11 mouse cellular contexts compared by ENCODE assay signal in genomic region chr5:120706976-120707375, GRCm38 (mm10). TPM values are rescaled to one million over a fixed set of nuclear protein-coding genes. Genes with fewer than 3 reads are reported as not detected.
DNase-seq lines count a peak whose midpoint lies in the region; ATAC-seq lines count a peak whose summit lies in the region.
"Had no signal": no experiment of that assay in that cellular context is flagged by ENCODE, and none has a peak within 500 bp of the region (broad histone marks: within the 10 kb centered on the region; RNA-seq: fewer than 3 reads in every experiment).

No protein-coding gene starts in this region.

- H3K36me3 ChIP-seq in liver, embryonic 11.5 days (ENCODE audit: control insufficient read depth, insufficient read depth, low read length) = no peaks in the 10 kb centered on the region
- no peaks in the 10 kb centered on the region for H3K36me3 ChIP-seq in embryonic facial prominence, embryonic 10.5 days (replicated peaks)
- H3K36me3 ChIP-seq in hindbrain, embryonic 10.5 days = no peaks in the 10 kb centered on the region
- no peaks in the 10 kb centered on the region for H3K36me3 ChIP-seq in midbrain, embryonic 15.5 days (replicated peaks)

- H3K4me2 ChIP-seq in liver, embryonic 11.5 days = peak overlapping the region; percentile 35; the same call in 1 of the 2 replicates
- peak overlapping the region; percentile 95 for H3K4me2 ChIP-seq in midbrain, embryonic 15.5 days

- peaks cover 10% of the 10 kb centered on the region; the same call in 1 of the 2 replicates for H3K4me1 ChIP-seq in liver, embryonic 11.5 days (replicated peaks; ENCODE audit: control insufficient read depth, insufficient read depth, low read length)
- H3K4me1 ChIP-seq in embryonic facial prominence, embryonic 10.5 days = peaks cover 44% of the 10 kb centered on the region
- H3K4me1 ChIP-seq in hindbrain, embryonic 10.5 days (replicated peaks) = peaks cover 60% of the 10 kb centered on the region
- peaks cover 69% of the 10 kb centered on the region for H3K4me1 ChIP-seq in midbrain, embryonic 15.5 days

- WGBS in liver, embryonic 11.5 days = 47% methylated on average over 13 of the region's 13 CpGs
- 35% methylated on average over 13 of the region's 13 CpGs for WGBS in embryonic facial prominence, embryonic 10.5 days
- 29% methylated on average over 13 of the region's 13 CpGs for WGBS in hindbrain, embryonic 10.5 days
- 31% methylated on average over 13 of the region's 13 CpGs for WGBS in midbrain, embryonic 15.5 days

- no peak overlapping the region for H3K4me3 ChIP-seq in liver, embryonic 11.5 days (ENCODE audit: low read depth, low read length)
- peak overlapping the region; percentile 50 for H3K4me3 ChIP-seq in embryonic facial prominence, embryonic 10.5 days
- peak overlapping the region; percentile 49 for H3K4me3 ChIP-seq in hindbrain, embryonic 10.5 days
- H3K4me3 ChIP-seq in midbrain, embryonic 15.5 days = peak overlapping the region; percentile 17
- H3K4me3 ChIP-seq: gastrocnemius, adult 2 months had no signal

- H3K9ac ChIP-seq in liver, embryonic 11.5 days (ENCODE audit: low read depth, low read length) = no peak overlapping the region
- H3K9ac ChIP-seq in midbrain, embryonic 15.5 days = 0 out of 2 replicates have a peak overlapping the region, but pooled peaks have one; percentile 12

- ATAC-seq in liver, embryonic 11.5 days (replicated peaks; ENCODE audit: low FRiP score) = no peak
- no peak for ATAC-seq in midbrain, embryonic 15.5 days (replicated peaks)
- no peak for ATAC-seq in frontal cortex, adult (ENCODE audit: low TSS enrichment)
- ATAC-seq: Patski had no signal

- no peaks in the 10 kb centered on the region for H3K9me3 ChIP-seq in liver, embryonic 11.5 days (ENCODE audit: control insufficient read depth, low read length)
- H3K9me3 ChIP-seq in embryonic facial prominence, embryonic 10.5 days = no peaks in the 10 kb centered on the region
- no peaks in the 10 kb centered on the region for H3K9me3 ChIP-seq in hindbrain, embryonic 10.5 days
- H3K9me3 ChIP-seq in midbrain, embryonic 15.5 days = no peaks in the 10 kb centered on the region

- H3K27ac ChIP-seq in liver, embryonic 11.5 days (ENCODE audit: low read depth, low read length) = no peak overlapping the region
- peak overlapping the region; percentile 63 for H3K27ac ChIP-seq in embryonic facial prominence, embryonic 10.5 days (replicated peaks)
- H3K27ac ChIP-seq in hindbrain, embryonic 10.5 days = peak overlapping the region; percentile 84
- no peak overlapping the region for H3K27ac ChIP-seq in midbrain, embryonic 15.5 days
- H3K27ac ChIP-seq: gastrocnemius, adult 2 months had no signal

- H3K27me3 ChIP-seq in liver, embryonic 11.5 days (replicated peaks; ENCODE audit: control insufficient read depth, insufficient read depth, low read length) = peaks cover 64% of the 10 kb centered on the region
- H3K27me3 ChIP-seq in embryonic facial prominence, embryonic 10.5 days (replicated peaks; ENCODE audit: low read depth, poor library complexity, severe bottlenecking) = peaks cover 95% of the 10 kb centered on the region
- H3K27me3 ChIP-seq in hindbrain, embryonic 10.5 days (ENCODE audit: insufficient read depth, poor library complexity, severe bottlenecking) = peaks cover 96% of the 10 kb centered on the region
- H3K27me3 ChIP-seq in midbrain, embryonic 15.5 days (replicated peaks) = no peaks in the 10 kb centered on the region

- DNase-seq in liver, embryonic 11.5 days (ENCODE audit: low spot score) = no peak
- no peak for DNase-seq in liver
- no peak for DNase-seq in embryonic facial prominence, embryonic 10.5 days (ENCODE audit: low spot score)
- DNase-seq in hindbrain, embryonic 10.5 days (ENCODE audit: low spot score) = no peak
- no peak for DNase-seq in lung, postnatal 14 days
- DNase-seq in cerebellum, adult 11 months = no peak
- DNase-seq: gastrocnemius, adult 2 months; kidney, postnatal 36 days had no signal

RNA-seq across cellular contexts. Expression of gene Dtx1, which starts 4.8 kb away (rescaled TPM):
- polyA plus RNA-seq in liver, embryonic 11.5 days (2014; fragmentation: Nextera tagmentation; extraction: Ambion mirVana) = 0.23 and 1.1 TPM in 2 replicates
- polyA plus RNA-seq in embryonic facial prominence, embryonic 10.5 days (2016; fragmentation: Nextera tagmentation; extraction: Ambion mirVana) = 1.8 and 2.2 TPM in 2 replicates
- polyA plus RNA-seq in hindbrain, embryonic 10.5 days (2016; fragmentation: Nextera tagmentation; extraction: Ambion mirVana) = 1.7 and 5.8 TPM in 2 replicates
- 64.5 and 68.9 TPM in 2 replicates for polyA plus RNA-seq in midbrain, embryonic 15.5 days (2015; fragmentation: Nextera tagmentation; extraction: Ambion mirVana)

RNA-seq across cellular contexts. Expression of gene Oas2, which starts 42.7 kb away (rescaled TPM):
- polyA plus RNA-seq in liver, embryonic 11.5 days (2014; fragmentation: Nextera tagmentation; extraction: Ambion mirVana) = 0.23 and 0.29 TPM in 2 replicates
- 0.06 and 0.10 TPM in 2 replicates for polyA plus RNA-seq in embryonic facial prominence, embryonic 10.5 days (2016; fragmentation: Nextera tagmentation; extraction: Ambion mirVana)
- polyA plus RNA-seq in hindbrain, embryonic 10.5 days (2016; fragmentation: Nextera tagmentation; extraction: Ambion mirVana) = 0.06 and 0.10 TPM in 2 replicates
- polyA plus RNA-seq in midbrain, embryonic 15.5 days (2015; fragmentation: Nextera tagmentation; extraction: Ambion mirVana) = 0.43 and 0.59 TPM in 2 replicates
- polyA plus RNA-seq: Patski had no signal

RNA-seq across cellular contexts. Expression of gene Rasal1, which starts 58.4 kb away (rescaled TPM):
- polyA plus RNA-seq in liver, embryonic 11.5 days (2014; fragmentation: Nextera tagmentation; extraction: Ambion mirVana) = 0.25 and 0.32 TPM in 2 replicates
- 0.07 and 0.14 TPM in 2 replicates for polyA plus RNA-seq in embryonic facial prominence, embryonic 10.5 days (2016; fragmentation: Nextera tagmentation; extraction: Ambion mirVana)
- 0.13 and 0.15 TPM in 2 replicates for polyA plus RNA-seq in hindbrain, embryonic 10.5 days (2016; fragmentation: Nextera tagmentation; extraction: Ambion mirVana)
- 1.0 and 1.6 TPM in 2 replicates for polyA plus RNA-seq in midbrain, embryonic 15.5 days (2015; fragmentation: Nextera tagmentation; extraction: Ambion mirVana)

Comparison
In these comparisons a context has a peak if more than half of its experiments do, and no peak if none do; other contexts are left out.
1. H3K27ac ChIP-seq: peak in embryonic facial prominence, embryonic 10.5 days (single experiment) and hindbrain, embryonic 10.5 days (single experiment); none in liver, embryonic 11.5 days (single experiment) and midbrain, embryonic 15.5 days (single experiment).